Mouse (Mus musculus) liver, embryonic 16.5 days (tissue): ENCODE data around the gene Fbxo36. TPM values are rescaled to one million over a fixed set of nuclear protein-coding genes. Genes with fewer than 3 reads are reported as not detected.

Source experiments
- ATAC-seq: fragments of 200-750 bp; cut with Nextera tagmentation; 2 replicates; pipeline ENCODE4 v1.8.0; 2017; ENCODE audit warnings: low read depth, mild to moderate bottlenecking, moderate number of reproducible peaks, moderate library complexity
- H3K27ac ChIP-seq: fragments of 300-500 bp; sonication (generic); 2 replicates; pipeline ENCODE4 v1.5.1; 2014; ENCODE audit warnings: mild to moderate bottlenecking, low read length
- H3K27me3 ChIP-seq: fragments of 300-500 bp; sonication (generic); 2 replicates; pipeline ENCODE4 v1.6.1; 2014; ENCODE audit warnings: low read depth, low read length, mixed read lengths; ENCODE audit not compliant: control insufficient read depth, insufficient read depth
- H3K36me3 ChIP-seq: fragments of 300-500 bp; sonication (generic); 2 replicates; pipeline ENCODE4 v1.6.1; 2014; ENCODE audit warnings: mild to moderate bottlenecking; ENCODE audit not compliant: control insufficient read depth, insufficient read depth
- H3K4me1 ChIP-seq: fragments of 300-500 bp; sonication (generic); 2 replicates; pipeline ENCODE4 v1.6.1; 2014; ENCODE audit warnings: low read depth, low read length, mixed read lengths; ENCODE audit not compliant: control insufficient read depth
- H3K4me2 ChIP-seq: fragments of 300-500 bp; sonication (generic); 2 replicates; pipeline ENCODE4 v1.6.1; 2014; ENCODE audit warnings: low read depth, low read length, mixed read lengths
- H3K4me3 ChIP-seq: fragments of 300-500 bp; sonication (generic); 2 replicates; pipeline ENCODE4 v1.5.1; 2014; ENCODE audit warnings: low read depth, mild to moderate bottlenecking, low read length
- H3K9ac ChIP-seq: fragments of 300-500 bp; sonication (generic); 2 replicates; pipeline ENCODE4 v1.6.1; 2014; ENCODE audit warnings: low read depth, low read length
- H3K9me3 ChIP-seq: fragments of 300-500 bp; sonication (generic); replicated peaks from 2 replicates; pipeline ENCODE4 v1.6.1; 2016; ENCODE audit warnings: low read length; ENCODE audit not compliant: control insufficient read depth
- WGBS: fragments of 180-500 bp; shearing (Covaris S2); extraction: QIAGEN DNeasy Blood & Tissue Kit; methylation state at CpG from one replicate; pipeline ENCODE4 v1.1.7; 2014; ENCODE audit not compliant: insufficient replicate concordance; 5-methylcytosine and 5-hydroxymethylcytosine counted together
- polyA plus RNA-seq: library from polyadenylated mRNA; unstranded; fragments of >200 nt; fragmentation: Nextera tagmentation; extraction: Ambion mirVana; gene quantifications from 2 replicates; pipeline ENCODE4 v1.2.1, GENCODE M21; 2015

Fbxo36 gene
- polyA plus RNA-seq, 1 experiment from 2014 or later, result 4.4 TPM

DNA sequence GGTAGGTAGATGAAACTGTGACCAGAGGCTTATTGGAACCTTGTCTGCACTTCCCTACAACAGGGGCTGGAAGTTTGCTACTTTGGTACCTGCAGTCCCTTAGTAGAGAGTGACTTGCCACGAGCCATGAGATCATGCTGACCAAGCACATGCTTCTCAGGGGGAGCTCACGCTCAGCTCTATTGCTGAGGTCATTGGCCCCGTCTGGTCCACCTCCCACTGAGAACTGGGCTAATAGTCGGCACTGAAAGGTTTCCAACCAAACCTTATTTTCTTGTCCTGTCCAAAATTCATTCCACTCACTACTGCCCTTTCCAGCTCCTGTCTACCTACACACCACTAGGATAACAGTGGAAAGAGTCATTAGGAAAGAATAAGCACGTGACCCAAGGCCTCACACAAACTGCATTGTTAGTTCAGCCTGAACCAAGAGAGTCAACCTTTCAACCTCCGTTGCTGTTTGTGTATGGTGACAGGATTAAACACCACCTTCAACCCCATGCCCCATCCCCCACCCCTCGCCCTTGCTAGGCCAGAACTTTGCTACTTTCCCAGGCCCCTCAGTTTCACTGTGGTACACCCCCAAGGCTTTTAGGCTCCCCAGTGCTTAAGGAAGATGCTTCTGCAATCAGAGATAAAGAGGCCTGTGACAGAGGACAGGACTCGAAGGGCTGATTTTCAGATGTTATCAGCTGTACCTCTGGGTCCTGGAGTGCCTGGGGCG lies 12.0 kb downstream of the Fbxo36 start:
- WGBS, result 28% methylated on average over 9 of the region's 9 CpGs
- H3K9me3 ChIP-seq, result no peaks in the 10 kb centered on the region
- no peaks in the 10 kb centered on the region for H3K36me3 ChIP-seq
- H3K27me3 ChIP-seq, result no peaks in the 10 kb centered on the region
- no peak overlapping the region for H3K9ac ChIP-seq
- no peak overlapping the region for H3K4me3 ChIP-seq
- H3K27ac ChIP-seq, result peak overlapping the region; percentile 71
- ATAC-seq, result peak; percentile 84
- H3K4me1 ChIP-seq, result peaks cover 18% of the 10 kb centered on the region
- H3K4me2 ChIP-seq, result peak overlapping the region; percentile 1; the same call in 1 of the 2 replicates

- no peak overlapping the region for H3K27ac ChIP-seq
- no peak overlapping the region for H3K4me3 ChIP-seq
- WGBS, result 59% methylated on average over 1 of the region's 1 CpGs
- H3K9ac ChIP-seq, result no peak overlapping the region
- no peak for ATAC-seq
- no peaks in the 10 kb centered on the region for H3K27me3 ChIP-seq
- no peak overlapping the region for H3K4me2 ChIP-seq
- H3K36me3 ChIP-seq, result no peaks in the 10 kb centered on the region
- H3K4me1 ChIP-seq, result peaks cover 18% of the 10 kb centered on the region
- no peaks in the 10 kb centered on the region for H3K9me3 ChIP-seq
Measured at GRCm38 (mm10) chr1:84853721-84854120, 14.1 kb downstream of the Fbxo36 start.

GRCm38 (mm10) chr1:84854966-84855365 lies 15.3 kb downstream of the Fbxo36 start:
- 71% methylated on average over 2 of the region's 2 CpGs for WGBS
- Histone ChIP-seq H3K4me1 (peaks cover 18% of the 10 kb centered on the region), H3K9ac (no peak overlapping the region), H3K9me3 (no peaks in the 10 kb centered on the region), H3K4me3 (no peak overlapping the region), H3K27me3 (no peaks in the 10 kb centered on the region), H3K36me3 (no peaks in the 10 kb centered on the region), H3K27ac (no peak overlapping the region), H3K4me2 (no peak overlapping the region)
- no peak for ATAC-seq

DNA sequence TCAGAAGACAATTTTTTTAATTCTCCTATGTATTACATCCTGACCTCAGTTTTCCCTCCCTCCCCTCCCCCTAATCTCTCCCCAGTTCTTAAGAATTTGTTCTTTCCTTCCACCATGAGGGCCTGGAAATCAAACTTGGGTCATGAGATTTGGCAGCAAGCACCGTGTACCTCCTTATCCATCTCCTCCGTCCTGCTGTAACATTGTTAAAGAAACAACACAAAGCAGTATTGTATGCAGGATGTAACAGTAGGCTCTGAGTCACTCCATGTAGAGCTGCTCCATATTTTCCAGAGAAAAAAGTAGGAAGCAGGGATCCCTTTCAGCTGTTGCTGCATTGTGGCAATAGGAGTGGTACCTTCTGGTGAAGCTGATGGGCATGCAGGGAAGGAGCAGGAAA lies 16.1 kb downstream of the Fbxo36 start:
- H3K4me2 ChIP-seq, result no peak overlapping the region
- H3K9ac ChIP-seq, result no peak overlapping the region
- no peak for ATAC-seq
- whole genome bisulfite sequencing, result 69% methylated on average over 2 of the region's 2 CpGs
- no peak overlapping the region for H3K4me3 ChIP-seq
- H3K4me1 ChIP-seq, result peaks cover 21% of the 10 kb centered on the region
- H3K36me3 ChIP-seq, result no peaks in the 10 kb centered on the region
- no peaks in the 10 kb centered on the region for H3K9me3 ChIP-seq
- H3K27me3 ChIP-seq, result no peaks in the 10 kb centered on the region
- no peak overlapping the region for H3K27ac ChIP-seq

DNA sequence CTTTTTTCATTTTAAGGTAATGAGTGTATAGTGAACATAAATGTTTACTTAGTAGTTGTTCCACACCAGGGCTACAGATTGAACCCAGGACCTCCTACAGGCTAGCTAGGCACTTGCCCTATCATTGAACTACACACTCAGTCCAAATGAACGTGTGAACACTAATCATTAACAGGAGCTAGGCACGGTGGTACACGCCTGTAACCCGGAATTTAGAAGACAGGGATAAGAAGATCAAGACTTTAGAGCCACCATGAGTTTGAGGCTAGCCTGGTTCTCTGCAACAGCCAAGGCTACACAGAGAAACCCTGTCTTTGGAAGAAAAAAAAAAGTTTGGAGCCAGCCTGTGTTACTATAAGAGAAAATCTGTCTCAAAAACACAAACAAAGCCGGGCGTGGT lies 20.0 kb downstream of the Fbxo36 start:
- Histone ChIP-seq H3K9ac (no peak overlapping the region), H3K4me1 (peaks cover 10% of the 10 kb centered on the region), H3K4me3 (no peak overlapping the region), H3K27ac (no peak overlapping the region), H3K27me3 (no peaks in the 10 kb centered on the region), H3K36me3 (no peaks in the 10 kb centered on the region), H3K4me2 (no peak overlapping the region), H3K9me3 (no peaks in the 10 kb centered on the region)
- ATAC-seq, result no peak
- 73% methylated on average over 6 of the region's 6 CpGs for whole genome bisulfite sequencing

DNA sequence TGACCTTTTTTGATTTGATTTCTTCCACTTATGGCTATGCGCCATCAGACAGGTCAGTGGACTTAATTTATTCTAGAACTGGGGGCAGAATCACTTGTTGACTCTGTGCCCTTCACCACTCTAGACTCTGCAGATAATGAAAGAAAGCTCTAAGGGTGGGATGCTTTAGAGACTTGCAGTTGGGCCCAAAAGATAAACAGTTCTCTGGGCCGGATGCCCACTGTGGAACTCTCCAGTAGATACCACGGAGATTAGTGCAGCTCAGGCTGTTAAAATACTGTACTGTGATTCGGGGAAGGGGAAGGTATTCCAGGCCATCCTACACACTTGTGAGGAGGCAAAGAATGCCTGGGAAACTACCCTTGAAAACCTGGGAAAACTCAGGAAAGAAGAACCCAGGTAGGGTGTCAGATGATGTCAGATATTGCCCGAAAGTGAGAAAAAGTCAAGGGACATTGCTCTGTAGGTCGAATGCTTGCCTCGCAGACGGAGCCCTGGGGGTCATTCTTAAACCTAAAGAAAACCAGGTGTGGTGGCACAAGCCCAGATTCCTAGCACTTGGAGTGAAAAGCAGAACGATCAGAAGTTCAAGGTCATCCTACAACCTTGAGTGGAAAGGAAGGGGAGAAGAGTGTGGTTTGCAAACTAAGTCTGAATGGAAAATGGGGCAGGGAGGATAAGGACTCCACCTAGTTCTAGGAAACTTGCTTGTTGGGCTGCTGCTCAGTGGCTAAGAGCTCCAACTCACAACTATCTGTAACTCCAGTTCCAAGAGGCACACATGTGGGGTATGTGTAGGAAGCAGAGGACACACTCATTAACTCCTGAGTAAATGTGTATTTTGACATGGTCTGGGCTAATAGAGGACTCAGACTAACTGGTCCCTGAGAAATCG lies 21.0 kb downstream of the Fbxo36 start:
- no peaks in the 10 kb centered on the region for H3K27me3 ChIP-seq
- H3K4me3 ChIP-seq, result no peak overlapping the region
- no peak overlapping the region for H3K27ac ChIP-seq
- H3K4me2 ChIP-seq, result no peak overlapping the region
- 49% methylated on average over 10 of the region's 10 CpGs for WGBS
- ATAC-seq, result peak; percentile 65
- H3K4me1 ChIP-seq, result peaks cover 10% of the 10 kb centered on the region
- no peak overlapping the region for H3K9ac ChIP-seq
- no peaks in the 10 kb centered on the region for H3K9me3 ChIP-seq
- H3K36me3 ChIP-seq, result no peaks in the 10 kb centered on the region

GRCm38 (mm10) chr1:84861255-84861630 lies 21.6 kb downstream of the Fbxo36 start:
- no peaks in the 10 kb centered on the region for H3K27me3 ChIP-seq
- H3K9ac ChIP-seq, result no peak overlapping the region
- no peak overlapping the region for H3K4me3 ChIP-seq
- WGBS, result 59% methylated on average over 1 of the region's 1 CpGs
- no peak overlapping the region for H3K4me2 ChIP-seq
- no peaks in the 10 kb centered on the region for H3K36me3 ChIP-seq
- no peaks in the 10 kb centered on the region for H3K9me3 ChIP-seq
- H3K4me1 ChIP-seq, result peaks cover 10% of the 10 kb centered on the region
- ATAC-seq, result no peak
- H3K27ac ChIP-seq, result no peak overlapping the region

GRCm38 (mm10) chr1:84864645-84865044 lies 25.0 kb downstream of the Fbxo36 start:
- WGBS, result 48% methylated on average over 2 of the region's 2 CpGs
- ATAC-seq, result no peak
- Histone ChIP-seq H3K27me3 (no peaks in the 10 kb centered on the region), H3K4me1 (peaks cover 10% of the 10 kb centered on the region), H3K4me3 (no peak overlapping the region), H3K27ac (peak overlapping the region; percentile 12; the same call in 1 of the 2 replicates), H3K36me3 (no peaks in the 10 kb centered on the region), H3K9ac (no peak overlapping the region), H3K9me3 (no peaks in the 10 kb centered on the region), H3K4me2 (no peak overlapping the region)

DNA sequence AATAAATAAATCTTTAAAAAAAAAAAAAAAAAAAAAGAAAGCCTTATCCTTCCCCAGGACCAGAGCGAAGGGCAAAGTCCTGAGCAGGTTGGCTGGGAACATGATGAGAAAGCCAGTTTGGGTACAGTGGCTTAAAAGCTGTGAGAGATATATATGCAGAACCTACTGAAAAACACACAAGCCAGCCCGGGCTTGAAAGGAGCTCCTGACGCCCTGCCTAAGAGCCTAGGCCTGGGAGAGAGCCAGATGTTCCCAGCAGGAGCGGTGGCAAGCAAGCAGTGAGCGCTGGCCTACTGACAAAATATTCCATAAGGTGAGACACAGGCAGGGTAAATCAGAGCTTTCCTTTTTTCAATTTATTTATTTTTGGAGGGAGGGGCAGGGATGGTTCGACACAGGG lies 26.6 kb downstream of the Fbxo36 start:
- ATAC-seq, result no peak
- Histone ChIP-seq H3K9ac (no peak overlapping the region), H3K4me2 (no peak overlapping the region), H3K27me3 (no peaks in the 10 kb centered on the region), H3K4me1 (peaks cover 2% of the 10 kb centered on the region; the same call in 1 of the 2 replicates), H3K9me3 (no peaks in the 10 kb centered on the region), H3K4me3 (no peak overlapping the region), H3K27ac (no peak overlapping the region), H3K36me3 (no peaks in the 10 kb centered on the region)
- WGBS, result 81% methylated on average over 6 of the region's 6 CpGs
